Mouse (Mus musculus) c-Kit-positive CD71-positive TER-119-negative erythroid progenitor cells, embryonic 14.5 days (primary cell): ENCODE results near the gene Cpa1.

Experiments
- DNase-seq: peaks from one replicate; pipeline ENCODE4 v3.0.0-alpha.2; 2013; ENCODE audit warnings: low read depth

The Cpa1 gene

DNA sequence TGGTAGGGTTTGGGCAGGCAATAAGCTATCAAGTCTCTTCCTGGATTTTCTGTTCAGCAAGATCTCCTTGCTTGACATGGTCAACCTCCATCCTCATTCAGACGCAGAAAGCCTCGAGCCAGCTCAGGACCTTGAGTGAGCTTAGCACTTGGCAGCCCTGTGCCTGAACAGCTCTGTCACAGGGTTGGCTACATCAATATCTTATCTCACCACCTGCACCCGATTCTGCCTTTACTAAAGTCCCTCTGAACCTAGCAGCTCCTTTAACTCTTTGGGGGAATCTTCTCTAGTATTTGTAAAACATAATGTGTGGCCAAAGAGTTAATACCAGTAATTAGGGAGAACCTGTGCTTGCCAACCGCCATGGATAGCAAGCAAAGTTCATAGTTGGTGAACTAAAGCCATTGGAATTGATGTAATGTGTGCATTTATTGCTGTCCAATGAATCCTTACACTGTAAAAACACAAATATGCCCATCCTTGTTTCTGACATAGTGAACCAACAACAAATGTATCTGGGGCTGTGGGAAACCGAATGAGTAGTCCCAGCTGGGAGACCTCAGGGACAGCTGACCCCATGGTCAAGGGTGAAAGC is at the start of gene Cpa1:
TSS of gene Cpa1 (plus strand) at position 545 of the 595 bp plus-strand sequence.
- DNase-seq = peak; percentile 28

GRCm38 (mm10) chr6:30589819-30590218 is 49.2 kb upstream of the Cpa1 start:
- DNase-seq = no peak

DNA sequence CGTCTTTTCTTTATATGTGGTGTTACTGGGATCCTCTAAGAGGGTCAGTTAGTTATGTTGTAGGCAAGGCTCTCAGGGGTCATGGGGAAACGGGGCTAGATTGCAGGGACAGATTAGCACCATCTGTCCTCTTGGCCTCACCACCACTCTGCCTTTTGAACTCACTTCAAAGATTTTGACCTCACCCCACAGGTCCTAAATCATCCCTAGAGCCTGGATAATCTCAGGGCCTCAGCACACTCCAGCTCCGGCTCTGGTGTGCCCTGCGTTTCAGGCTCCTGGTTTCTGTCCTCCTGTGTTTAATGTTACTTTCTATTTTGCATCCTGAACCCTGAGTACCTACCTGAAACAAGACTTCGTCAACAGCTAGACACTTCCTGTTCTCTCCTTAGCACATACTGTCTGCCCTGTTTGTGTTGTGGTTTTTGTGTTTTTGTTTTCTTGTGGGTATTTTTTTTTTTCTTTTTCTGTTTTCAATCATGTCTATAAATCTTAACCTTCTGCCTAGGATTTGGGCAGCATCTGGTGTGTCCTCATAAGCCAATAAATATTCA is 47.1 kb upstream of the Cpa1 start:
- no peak for DNase-seq

DNA sequence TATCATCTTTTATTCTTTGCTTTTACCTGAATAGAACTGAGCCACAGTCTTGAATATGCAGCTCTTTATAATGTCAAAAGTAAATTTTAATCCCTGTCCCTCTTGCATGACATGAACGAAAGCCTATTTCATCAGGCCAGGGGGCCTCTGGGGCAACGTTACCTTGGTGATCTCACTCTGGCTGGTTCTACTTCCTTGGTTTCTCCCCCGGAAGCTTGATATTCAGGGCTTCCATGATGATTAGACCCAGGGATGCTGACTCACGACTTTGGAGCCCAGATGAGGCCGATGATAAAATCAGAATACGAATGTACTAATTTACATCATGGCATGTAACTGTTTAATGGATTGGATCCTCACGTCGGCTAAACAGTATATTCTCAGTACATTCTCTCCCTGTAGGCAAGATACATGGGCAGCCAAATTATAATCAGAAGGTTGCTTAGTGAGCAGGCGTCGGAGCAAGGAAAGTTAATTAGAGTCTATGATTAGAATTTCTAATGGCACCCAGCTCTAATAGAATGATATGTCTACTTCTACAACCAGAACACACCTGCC is 46.5 kb upstream of the Cpa1 start:
- no peak for DNase-seq

DNA sequence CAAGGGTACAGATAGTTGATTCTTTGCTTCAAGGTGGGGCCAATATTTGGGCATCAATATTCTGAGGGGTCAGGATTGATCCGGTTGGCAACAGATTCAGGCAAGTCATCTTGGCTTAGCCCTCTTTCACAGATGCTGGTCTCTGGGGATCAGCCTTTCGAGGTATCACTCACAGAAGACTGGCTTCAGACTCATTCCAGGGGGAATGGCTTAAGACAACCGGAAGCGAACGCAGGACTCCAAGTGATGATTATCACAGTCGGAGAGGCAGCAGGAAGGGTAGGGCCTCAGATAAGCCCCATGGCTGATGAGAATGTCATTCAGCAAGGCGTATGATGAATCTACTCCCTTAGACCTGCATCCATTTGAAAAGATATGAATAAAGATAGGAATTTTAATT is 44.7 kb upstream of the Cpa1 start:
- DNase-seq = no peak

DNA sequence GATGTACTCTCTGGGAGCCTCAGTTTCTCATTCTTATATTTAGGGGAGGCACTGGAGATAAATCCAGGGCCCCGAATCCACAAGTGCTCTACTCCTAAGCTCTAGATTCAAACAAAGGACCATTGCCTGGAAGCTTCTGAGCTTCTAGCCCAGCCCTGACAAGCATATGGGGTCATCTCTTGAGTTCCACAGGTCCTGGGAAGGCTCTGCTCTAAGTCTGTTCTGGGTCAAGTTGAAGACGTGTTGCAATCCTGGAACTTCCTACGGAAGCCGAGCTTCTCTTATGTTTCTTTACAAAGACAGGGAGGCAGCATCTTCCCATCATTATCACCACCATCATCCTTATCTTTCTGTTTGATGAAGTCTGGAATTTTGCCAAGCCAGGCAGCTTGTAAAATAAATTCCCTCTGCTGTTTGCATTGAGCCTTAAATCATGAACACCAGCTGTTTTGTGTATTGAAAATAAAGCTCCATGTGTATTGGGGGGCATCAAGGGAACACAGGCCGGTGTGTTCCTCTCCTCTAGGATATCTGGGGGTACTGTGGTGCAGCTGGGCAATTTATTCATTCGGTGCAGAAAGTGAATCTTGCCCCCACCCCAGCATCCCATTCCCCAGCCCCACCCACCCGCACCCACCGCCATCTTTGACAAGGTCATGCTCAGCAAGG is 42.7 kb upstream of the Cpa1 start:
- DNase-seq = no peak

- DNase-seq = no peak
Measured at GRCm38 (mm10) chr6:30600033-30600432, 39.0 kb upstream of the Cpa1 start.

DNA sequence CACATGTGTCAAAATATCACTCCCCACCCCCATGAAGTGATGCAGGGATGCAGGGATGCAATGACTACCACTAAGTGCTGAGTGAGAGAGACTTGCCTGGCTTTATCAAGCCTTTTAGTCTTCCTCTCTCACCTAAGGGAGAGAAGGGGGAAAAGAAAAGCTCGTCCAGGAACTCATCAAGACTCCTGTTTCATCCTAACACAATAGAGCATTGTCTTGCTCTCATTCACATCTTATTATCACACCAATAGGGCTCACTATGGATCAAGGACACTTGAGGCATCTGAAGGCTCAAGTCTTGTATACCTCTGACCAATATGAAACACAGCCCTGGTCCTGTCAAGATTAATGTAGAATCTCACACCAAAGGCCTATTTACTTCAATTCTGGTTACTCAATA is 38.0 kb upstream of the Cpa1 start:
- DNase-seq = no peak

DNA sequence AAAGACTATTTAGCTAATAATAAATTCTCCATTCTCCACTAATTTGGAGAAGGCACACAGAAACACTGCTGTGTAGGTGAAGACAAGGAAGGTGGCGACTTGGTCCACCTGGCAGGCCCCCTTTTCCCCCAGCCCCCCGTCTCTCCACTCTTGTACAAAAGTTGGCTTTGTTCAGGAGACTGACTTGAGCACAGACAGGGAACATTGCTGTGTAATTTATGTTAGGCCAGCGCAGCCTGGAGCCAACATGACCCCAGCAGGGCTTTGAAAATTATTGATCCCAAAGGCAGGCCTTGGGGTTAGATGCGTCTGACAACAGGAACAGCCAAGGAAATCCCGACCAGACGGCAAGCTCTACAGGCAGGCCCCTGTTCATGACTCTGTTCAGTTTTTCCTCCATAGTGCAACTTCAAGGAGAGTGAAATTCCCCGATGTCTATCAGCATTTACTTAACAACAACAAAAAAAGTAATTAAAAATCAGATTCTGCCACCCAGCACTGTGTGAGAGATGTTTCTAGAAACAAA is 34.6 kb upstream of the Cpa1 start:
- DNase-seq = no peak

- DNase-seq = no peak
Measured at GRCm38 (mm10) chr6:30605111-30605510, 33.9 kb upstream of the Cpa1 start.

DNA sequence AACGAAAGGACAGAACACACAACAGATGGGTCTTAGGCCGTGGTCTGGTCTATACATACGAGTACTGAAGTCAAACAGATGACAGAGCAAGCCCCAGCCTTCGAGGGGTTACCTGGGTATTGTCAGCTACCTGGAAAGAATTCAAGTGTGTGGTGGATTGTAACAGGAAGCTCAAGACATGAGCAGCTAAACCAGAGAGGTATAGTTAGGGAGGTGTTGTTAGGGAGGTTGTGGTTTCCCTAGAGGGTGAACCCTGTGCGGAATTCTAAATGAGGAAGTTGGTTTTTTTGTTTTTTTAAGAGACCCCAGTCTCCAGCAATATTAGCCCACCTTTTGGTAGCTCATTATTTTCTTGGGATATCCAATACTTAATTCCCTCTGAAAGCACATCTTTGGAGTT is 33.3 kb upstream of the Cpa1 start:
- DNase-seq = no peak

- DNase-seq = no peak
Measured at GRCm38 (mm10) chr6:30610710-30611109, 28.3 kb upstream of the Cpa1 start, which contains the start of gene Cpa5. TSS of gene Cpa5 (plus strand) at chr6:30611010.

GRCm38 (mm10) chr6:30611212-30611611 is 27.8 kb upstream of the Cpa1 start:
- DNase-seq = no peak

- no peak for DNase-seq
Measured at GRCm38 (mm10) chr6:30614251-30614650, 24.8 kb upstream of the Cpa1 start.

DNA sequence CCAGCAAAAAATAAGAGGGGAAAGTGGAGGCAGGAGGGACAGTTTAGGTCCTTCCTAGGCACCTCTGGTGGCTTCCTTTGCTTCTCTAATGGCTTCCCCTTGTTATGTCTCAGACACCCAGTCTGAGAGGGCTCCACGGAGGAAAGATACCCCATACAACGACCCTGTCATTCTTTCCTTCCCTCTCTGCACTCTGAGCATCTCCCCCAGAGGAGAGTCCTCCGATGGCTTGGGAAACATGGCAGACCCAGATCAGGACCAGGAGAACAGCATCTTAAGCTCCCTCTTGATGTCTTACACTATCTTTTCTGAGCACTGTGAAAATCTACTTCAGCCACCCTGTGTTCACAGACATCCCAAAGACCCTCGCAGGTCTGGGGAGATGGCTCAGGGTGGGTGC is 23.3 kb upstream of the Cpa1 start:
- DNase-seq = no peak

- DNase-seq = no peak
Measured at GRCm38 (mm10) chr6:30616491-30616941, 22.5 kb upstream of the Cpa1 start.

- no peak for DNase-seq
Measured at GRCm38 (mm10) chr6:30617020-30617958, 21.7 kb upstream of the Cpa1 start.

DNA sequence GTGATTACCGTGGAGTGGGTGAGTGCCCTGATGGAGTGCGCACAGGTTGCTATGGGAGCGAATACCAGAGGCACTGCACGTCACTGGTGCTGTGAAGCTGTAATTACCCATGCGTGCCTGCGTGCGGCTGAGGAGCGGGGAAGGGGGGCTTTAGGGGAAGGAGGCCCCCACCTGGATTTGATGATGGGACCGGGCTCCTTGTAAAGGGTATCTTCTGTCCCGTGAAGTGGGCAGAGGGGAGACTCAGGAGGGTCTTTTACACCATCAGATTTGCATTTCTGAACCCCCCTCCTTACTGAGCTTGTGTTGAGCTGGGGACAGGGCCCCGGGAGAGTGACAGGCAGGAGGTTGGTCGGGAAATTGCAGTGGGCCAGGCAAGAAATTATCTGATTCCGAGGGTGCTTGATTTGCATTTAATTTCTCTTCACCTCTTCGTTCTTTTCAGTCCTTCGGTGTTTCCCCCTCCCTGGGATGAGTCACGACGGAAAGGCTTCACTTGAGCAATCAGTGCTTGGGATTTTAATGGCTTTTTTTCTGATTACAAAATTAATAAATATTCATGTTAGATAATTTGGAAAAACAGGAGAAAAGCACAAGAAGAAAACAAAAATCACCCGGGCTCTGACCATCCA is 20.9 kb upstream of the Cpa1 start:
- no peak for DNase-seq

- DNase-seq = no peak
Measured at GRCm38 (mm10) chr6:30618735-30619134, 20.3 kb upstream of the Cpa1 start.

GRCm38 (mm10) chr6:30619606-30620005 is 19.4 kb upstream of the Cpa1 start:
- no peak for DNase-seq

- DNase-seq = no peak
Measured at GRCm38 (mm10) chr6:30620591-30620990, 18.4 kb upstream of the Cpa1 start.
